Mouse (Mus musculus) embryonic facial prominence, embryonic 11.5 days (tissue): ENCODE results near the gene Ak2. TPM values are rescaled to one million over a fixed set of nuclear protein-coding genes. Genes with fewer than 3 reads are reported as not detected.

Experiments used
- ATAC-seq: fragments of 200-750 bp; cut with Nextera tagmentation; replicated peaks from 2 replicates; pipeline ENCODE4 v1.8.0; 2017; ENCODE audit warnings: low read depth; ENCODE audit not compliant: insufficient number of reproducible peaks, low FRiP score, low TSS enrichment
- DNase-seq: peaks from one replicate; pipeline ENCODE4 v3.0.0-alpha.2; 2015; ENCODE audit warnings: low spot score
- H3K27ac ChIP-seq: fragments of 300-500 bp; sonication (generic); replicated peaks from 2 replicates; pipeline ENCODE4 v1.5.1; 2014; ENCODE audit warnings: mild to moderate bottlenecking, low read depth, low read length, control low read depth
- H3K27me3 ChIP-seq: fragments of 300-500 bp; sonication (generic); 2 replicates; pipeline ENCODE4 v1.6.1; 2014; ENCODE audit warnings: mild to moderate bottlenecking, low read length, moderate library complexity, mixed read lengths; ENCODE audit not compliant: control insufficient read depth, insufficient read depth
- H3K36me3 ChIP-seq: fragments of 300-500 bp; sonication (generic); replicated peaks from 2 replicates; pipeline ENCODE4 v1.6.1; 2014; ENCODE audit warnings: low read depth, mild to moderate bottlenecking, low read length, moderate library complexity, mixed read lengths; ENCODE audit not compliant: control insufficient read depth, insufficient read depth
- H3K4me1 ChIP-seq: fragments of 300-500 bp; sonication (generic); 2 replicates; pipeline ENCODE4 v1.6.1; 2014; ENCODE audit warnings: low read length, mixed read lengths; ENCODE audit not compliant: control insufficient read depth, insufficient read depth
- H3K4me2 ChIP-seq: fragments of 300-500 bp; sonication (generic); 2 replicates; pipeline ENCODE4 v1.6.1; 2014; ENCODE audit warnings: low read depth, mild to moderate bottlenecking, control low read depth, low read length, moderate library complexity
- H3K4me3 ChIP-seq: fragments of 300-500 bp; sonication (generic); 2 replicates; pipeline ENCODE4 v1.5.1; 2014; ENCODE audit warnings: low read depth, low read length, control low read depth
- H3K9ac ChIP-seq: fragments of 300-500 bp; sonication (generic); replicated peaks from 2 replicates; pipeline ENCODE4 v1.6.1; 2014; ENCODE audit warnings: mild to moderate bottlenecking, control low read depth, low read length
- H3K9me3 ChIP-seq: fragments of 300-500 bp; sonication (generic); replicated peaks from 2 replicates; pipeline ENCODE4 v1.6.1; 2016; ENCODE audit warnings: mild to moderate bottlenecking, low read length, inconsistent platforms, mixed read lengths; ENCODE audit not compliant: control insufficient read depth
- WGBS: fragments of 180-500 bp; shearing (Covaris S2); extraction: QIAGEN DNeasy Blood & Tissue Kit; methylation state at CpG from one replicate; pipeline ENCODE4 v1.1.7; 2014; 5-methylcytosine and 5-hydroxymethylcytosine counted together
- polyA plus RNA-seq: library from polyadenylated mRNA; unstranded; fragments of >200 nt; fragmentation: Nextera tagmentation; extraction: Ambion mirVana; gene quantifications from 2 replicates; pipeline ENCODE4 v1.2.1, GENCODE M21; 2014

Ak2 gene
- polyA plus RNA-seq, 1 experiment from 2014 or later: 154 TPM

DNA sequence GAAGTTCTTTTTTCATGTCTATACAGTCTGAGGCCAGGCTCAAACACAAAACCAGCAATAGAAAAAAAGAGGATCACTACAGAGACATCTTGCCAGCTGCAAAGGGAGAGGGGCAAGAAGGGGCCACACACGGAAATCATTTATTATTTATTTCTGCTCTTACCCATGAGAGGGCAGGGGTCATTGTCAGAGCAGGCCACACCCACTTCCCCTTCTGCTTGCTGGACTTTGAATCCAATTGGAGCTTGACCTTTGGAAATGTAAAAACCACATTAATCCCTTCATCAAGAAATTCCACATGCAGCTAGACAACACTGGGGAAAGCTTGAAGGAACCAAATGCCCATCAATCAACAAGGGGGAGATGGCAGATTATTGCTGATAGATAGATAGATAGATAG lies 13.1 kb upstream of the Ak2 start:
- Histone ChIP-seq H3K36me3 (no peaks in the 10 kb centered on the region), H3K27ac (no peak overlapping the region), H3K27me3 (no peaks in the 10 kb centered on the region), H3K9ac (no peak overlapping the region), H3K9me3 (no peaks in the 10 kb centered on the region), H3K4me3 (no peak overlapping the region), H3K4me2 (no peak overlapping the region), H3K4me1 (no peaks in the 10 kb centered on the region)
- DNase-seq (no peak), ATAC-seq (no peak)
- 33% methylated on average over 1 of the region's 1 CpGs for WGBS

DNA sequence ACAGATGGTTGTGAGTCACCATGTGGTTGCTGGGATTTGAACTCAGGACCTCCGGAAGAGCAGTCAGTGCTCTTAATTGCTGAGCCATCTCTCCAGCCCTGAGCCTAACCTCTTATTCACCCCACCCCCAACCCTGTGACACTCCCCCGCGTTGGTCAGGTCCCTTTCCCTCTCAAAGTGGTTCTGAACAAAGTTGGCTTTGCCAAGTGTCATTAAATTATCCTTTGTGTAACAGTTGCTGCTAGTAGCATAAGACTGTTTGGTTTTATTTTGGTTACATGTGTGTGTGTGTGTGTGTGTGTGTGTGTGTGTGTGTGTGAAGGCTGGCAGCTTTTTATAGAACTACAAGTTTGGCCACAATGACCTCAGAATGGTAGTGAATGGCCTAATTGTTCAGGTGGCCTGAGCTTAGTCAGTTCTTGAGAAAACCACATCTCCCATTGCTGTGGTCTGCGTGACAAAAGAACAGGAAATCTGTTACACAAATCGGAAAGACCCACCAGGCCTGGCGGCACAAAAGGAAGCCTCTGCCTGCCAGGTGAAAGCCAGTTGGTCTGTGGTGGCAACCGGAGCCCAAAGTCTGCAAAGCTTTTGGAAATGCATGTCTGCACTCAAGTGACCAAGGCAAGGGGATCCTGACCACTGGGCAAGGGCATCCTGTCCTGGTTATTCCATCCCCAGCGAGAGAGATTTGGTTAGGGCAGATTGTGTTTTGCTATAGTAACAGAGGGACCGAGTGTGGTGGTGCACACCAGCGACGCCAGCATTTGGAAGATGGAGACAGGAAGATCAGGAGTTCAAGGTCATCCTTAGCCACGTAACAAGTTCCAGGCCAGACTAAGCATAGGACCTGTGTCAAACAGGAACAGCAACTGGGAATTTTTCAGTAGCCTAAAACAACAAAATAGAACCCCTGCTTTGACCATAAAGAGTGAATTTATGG lies 10.6 kb upstream of the Ak2 start:
- H3K4me3 ChIP-seq: no peak overlapping the region
- H3K9me3 ChIP-seq: no peaks in the 10 kb centered on the region
- no peaks in the 10 kb centered on the region for H3K4me1 ChIP-seq
- ATAC-seq (no peak), DNase-seq (no peak)
- H3K4me2 ChIP-seq: no peak overlapping the region
- H3K36me3 ChIP-seq: no peaks in the 10 kb centered on the region
- no peaks in the 10 kb centered on the region for H3K27me3 ChIP-seq
- H3K9ac ChIP-seq: no peak overlapping the region
- no peak overlapping the region for H3K27ac ChIP-seq
- WGBS: 77% methylated on average over 12 of the region's 12 CpGs

DNA sequence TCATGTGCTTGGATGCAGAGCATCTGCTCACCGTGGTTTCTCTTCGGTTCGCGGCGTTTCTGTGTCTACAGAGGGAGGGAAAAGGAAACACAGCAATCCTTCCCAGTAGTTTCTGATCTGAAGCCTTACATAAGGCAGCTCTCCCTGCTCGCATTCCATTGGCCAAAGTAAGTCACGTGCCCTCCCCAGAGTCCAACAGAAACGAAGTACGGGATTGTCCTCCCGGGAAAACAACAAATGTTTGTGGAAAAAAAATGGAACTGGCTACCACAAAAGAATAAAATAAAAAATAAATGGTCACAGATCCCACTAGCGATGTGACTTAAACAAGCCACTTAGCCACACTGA lies 10.0 kb upstream of the Ak2 start:
- WGBS: 76% methylated on average over 11 of the region's 11 CpGs
- Histone ChIP-seq H3K4me2 (no peak overlapping the region), H3K36me3 (no peaks in the 10 kb centered on the region), H3K27me3 (no peaks in the 10 kb centered on the region), H3K27ac (no peak overlapping the region), H3K9me3 (no peaks in the 10 kb centered on the region), H3K4me1 (no peaks in the 10 kb centered on the region), H3K4me3 (no peak overlapping the region), H3K9ac (no peak overlapping the region)
- DNase-seq (no peak), ATAC-seq (no peak)

DNA sequence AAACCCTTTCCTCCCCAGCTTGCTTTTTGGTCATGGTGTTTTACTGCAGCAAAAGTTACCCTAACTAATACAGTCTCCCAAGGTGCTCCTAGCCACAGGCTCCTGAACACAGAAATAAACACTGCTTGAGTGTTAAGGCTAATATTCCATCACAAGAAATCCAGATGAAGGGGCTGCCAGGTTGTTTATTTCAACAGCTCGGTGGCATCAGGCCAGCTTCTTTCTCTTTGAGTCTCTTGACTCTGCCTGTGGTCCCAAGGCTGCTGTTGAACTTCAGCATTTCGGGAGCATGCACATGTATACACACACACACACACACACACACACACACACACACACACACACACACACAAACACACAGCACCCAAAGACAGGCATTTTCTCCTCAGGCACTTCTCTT lies 8.6 kb upstream of the Ak2 start:
- Histone ChIP-seq H3K27ac (no peak overlapping the region), H3K27me3 (no peaks in the 10 kb centered on the region), H3K4me1 (no peaks in the 10 kb centered on the region), H3K4me2 (no peak overlapping the region), H3K9me3 (no peaks in the 10 kb centered on the region), H3K9ac (no peak overlapping the region), H3K4me3 (no peak overlapping the region), H3K36me3 (no peaks in the 10 kb centered on the region)
- no peak for ATAC-seq
- no peak for DNase-seq
- 85% methylated on average over 2 of the region's 2 CpGs for WGBS

DNA sequence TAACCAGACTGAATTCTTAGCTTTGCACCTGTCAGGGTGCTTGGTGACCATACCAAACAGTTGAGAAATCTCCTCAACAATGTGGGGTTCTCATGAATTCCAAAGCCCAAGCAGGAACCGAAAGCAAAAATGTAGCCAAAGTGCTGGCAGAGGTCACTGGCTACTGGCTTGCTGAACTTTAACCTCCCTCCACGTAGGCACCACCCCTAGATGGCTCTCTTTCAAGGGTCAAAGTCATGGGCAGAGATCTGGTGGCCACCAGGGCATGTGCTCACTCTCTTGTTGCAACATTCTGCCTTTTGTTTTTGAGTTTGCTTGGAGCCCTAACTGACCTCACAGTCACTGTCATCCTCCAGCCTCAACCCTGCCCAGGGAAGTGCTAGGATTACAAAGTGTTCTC lies 8.1 kb upstream of the Ak2 start:
- H3K36me3 ChIP-seq: no peaks in the 10 kb centered on the region
- no peak overlapping the region for H3K9ac ChIP-seq
- no peaks in the 10 kb centered on the region for H3K27me3 ChIP-seq
- no peaks in the 10 kb centered on the region for H3K9me3 ChIP-seq
- no peak overlapping the region for H3K27ac ChIP-seq
- no peaks in the 10 kb centered on the region for H3K4me1 ChIP-seq
- no peak for DNase-seq
- H3K4me2 ChIP-seq: no peak overlapping the region
- H3K4me3 ChIP-seq: no peak overlapping the region
- no peak for ATAC-seq
- 57% methylated on average over 2 of the region's 2 CpGs for WGBS

DNA sequence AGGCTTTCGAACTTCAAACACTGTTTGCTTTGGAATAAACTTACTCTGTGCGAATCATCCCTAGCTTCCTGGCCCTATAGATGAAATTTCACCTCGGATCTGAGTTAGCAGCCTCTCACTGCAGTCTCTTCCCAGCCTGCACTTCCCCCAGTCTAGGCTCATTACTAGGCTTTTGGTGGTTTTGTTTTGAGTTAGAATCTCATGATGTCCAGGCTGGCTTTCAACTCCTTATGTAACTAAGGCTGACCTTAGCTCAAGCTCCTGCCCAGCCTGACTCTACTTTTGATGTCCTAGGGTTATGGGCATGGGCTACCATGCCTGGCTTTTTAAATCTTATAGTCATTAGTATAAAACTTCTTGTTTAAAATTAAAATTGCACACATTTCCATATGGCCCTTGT lies 7.2 kb upstream of the Ak2 start:
- H3K9ac ChIP-seq: no peak overlapping the region
- DNase-seq (no peak), ATAC-seq (no peak)
- H3K27ac ChIP-seq: no peak overlapping the region
- H3K4me2 ChIP-seq: no peak overlapping the region
- no peaks in the 10 kb centered on the region for H3K9me3 ChIP-seq
- no peaks in the 10 kb centered on the region for H3K36me3 ChIP-seq
- H3K4me3 ChIP-seq: no peak overlapping the region
- no peaks in the 10 kb centered on the region for H3K4me1 ChIP-seq
- no peaks in the 10 kb centered on the region for H3K27me3 ChIP-seq
- WGBS: 76% methylated on average over 3 of the region's 3 CpGs

DNA sequence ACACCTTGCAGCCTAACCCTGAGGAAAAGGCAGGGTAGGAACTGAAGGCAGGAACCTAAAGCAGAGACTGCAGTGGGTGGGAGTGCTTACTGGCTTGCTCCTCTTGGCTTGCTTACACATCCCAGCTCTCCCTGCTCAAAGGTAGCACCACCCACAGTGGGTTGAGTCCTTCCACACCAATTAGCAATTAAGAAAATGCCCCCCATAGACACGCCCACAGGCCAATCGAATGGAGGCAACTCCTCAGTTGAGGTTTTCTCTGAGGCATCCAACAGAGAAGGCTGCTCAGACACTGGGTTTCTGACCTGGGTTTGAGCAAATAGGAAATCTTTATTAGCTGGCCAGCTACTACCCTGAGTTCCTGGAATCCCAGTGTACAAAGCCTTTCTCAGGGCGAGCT lies 2.8 kb upstream of the Ak2 start:
- H3K36me3 ChIP-seq: no peaks in the 10 kb centered on the region
- no peaks in the 10 kb centered on the region for H3K27me3 ChIP-seq

DNA sequence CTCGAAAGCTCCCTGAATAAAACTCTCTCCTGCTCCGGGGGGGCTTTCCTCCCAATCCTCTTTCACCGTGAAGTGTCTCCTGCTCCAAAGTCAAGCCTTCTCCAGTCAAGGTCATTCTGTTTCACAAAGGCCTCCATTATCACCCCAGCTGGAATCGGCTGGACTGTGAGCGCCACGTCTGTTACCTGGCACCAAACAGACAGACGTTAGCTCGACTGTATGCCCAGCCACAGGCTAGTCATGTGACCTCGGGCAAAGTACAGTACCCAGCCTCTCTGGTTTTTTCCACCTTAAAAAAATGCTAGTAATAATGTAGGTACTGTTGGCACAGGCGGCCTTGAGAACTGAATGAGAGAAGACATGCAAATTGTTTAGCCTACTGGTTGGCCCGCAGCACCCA lies 2.1 kb upstream of the Ak2 start:
- H3K9me3 ChIP-seq: no peaks in the 10 kb centered on the region
- no peaks in the 10 kb centered on the region for H3K36me3 ChIP-seq
- no peaks in the 10 kb centered on the region for H3K27me3 ChIP-seq
- H3K4me1 ChIP-seq: peaks cover 3% of the 10 kb centered on the region; the same call in 1 of the 2 replicates
- no peak overlapping the region for H3K27ac ChIP-seq
- 62% methylated on average over 11 of the region's 11 CpGs for WGBS
- no peak overlapping the region for H3K9ac ChIP-seq
- no peak overlapping the region for H3K4me3 ChIP-seq
- no peak for DNase-seq
- no peak overlapping the region for H3K4me2 ChIP-seq
- no peak for ATAC-seq

More for the DNA sequence above, 2.8 kb upstream of the Ak2 start:
- H3K4me3 ChIP-seq: no peak overlapping the region
- H3K27ac ChIP-seq: no peak overlapping the region
- H3K4me2 ChIP-seq: no peak overlapping the region
- DNase-seq: no peak
- no peak for ATAC-seq
- no peaks in the 10 kb centered on the region; the same call in 1 of the 2 replicates for H3K4me1 ChIP-seq
- H3K9ac ChIP-seq: no peak overlapping the region
- WGBS: 57% methylated on average over 3 of the region's 3 CpGs
- no peaks in the 10 kb centered on the region for H3K9me3 ChIP-seq
